Mouse (Mus musculus) lung, postnatal 0 days (tissue): ENCODE measurements around the gene Gskip. TPM values are rescaled to one million over a fixed set of nuclear protein-coding genes. Genes with fewer than 3 reads are reported as not detected.

Experiments
- ATAC-seq: fragments of 200-750 bp; cut with Nextera tagmentation; 2 replicates; pipeline ENCODE4 v1.8.0; 2017; ENCODE audit warnings: moderate library complexity
- DNase-seq: peaks from one replicate; pipeline ENCODE4 v3.0.0-alpha.2; 2016; ENCODE audit warnings: low spot score
- H3K27ac ChIP-seq: fragments of 300-500 bp; sonication (generic); 2 replicates; pipeline ENCODE4 v1.5.1; 2014; ENCODE audit warnings: antibody characterized with exemption, mild to moderate bottlenecking, low read length, mixed read lengths
- H3K27me3 ChIP-seq: fragments of 300-500 bp; sonication (generic); replicated peaks from 2 replicates; pipeline ENCODE4 v1.6.1; 2014; ENCODE audit warnings: low read length, mixed read lengths; ENCODE audit not compliant: insufficient read depth
- H3K36me3 ChIP-seq: fragments of 300-500 bp; sonication (generic); 2 replicates; pipeline ENCODE4 v1.6.1; 2014; ENCODE audit warnings: low read length, mixed read lengths; ENCODE audit not compliant: insufficient read depth
- H3K4me1 ChIP-seq: fragments of 300-500 bp; sonication (generic); 2 replicates; pipeline ENCODE4 v1.6.1; 2014; ENCODE audit warnings: antibody characterized with exemption, low read depth, low read length, mixed read lengths; ENCODE audit not compliant: insufficient read depth
- H3K4me2 ChIP-seq: fragments of 300-500 bp; sonication (generic); replicated peaks from 2 replicates; pipeline ENCODE4 v1.6.1; 2014; ENCODE audit warnings: low read depth, mild to moderate bottlenecking, low read length, moderate library complexity, mixed read lengths
- H3K4me3 ChIP-seq: fragments of 300-500 bp; sonication (generic); 2 replicates; pipeline ENCODE4 v1.5.1; 2014; ENCODE audit warnings: low read depth, low read length
- H3K9ac ChIP-seq: fragments of 300-500 bp; sonication (generic); replicated peaks from 2 replicates; pipeline ENCODE4 v1.6.1; 2014; ENCODE audit warnings: low read depth, mild to moderate bottlenecking
- H3K9me3 ChIP-seq: fragments of 300-500 bp; sonication (generic); 2 replicates; pipeline ENCODE4 v1.6.1; 2016; ENCODE audit warnings: low read length, mixed read lengths
- CTCF ChIP-seq: IDR thresholded peaks from 2 replicates; pipeline ENCODE4 v1.5.1; 2016; ENCODE audit warnings: antibody characterized with exemption, mild to moderate bottlenecking
- EP300 ChIP-seq: IDR thresholded peaks from 2 replicates; pipeline ENCODE4 v1.6.1; 2016; ENCODE audit warnings: antibody characterized with exemption, mild to moderate bottlenecking, control low read depth
- WGBS: fragments of 180-500 bp; shearing (Covaris S2); extraction: QIAGEN DNeasy Blood & Tissue Kit; methylation state at CpG from one replicate; pipeline ENCODE4 v1.1.7; 2014; 5-methylcytosine and 5-hydroxymethylcytosine counted together
- polyA plus RNA-seq: library from polyadenylated mRNA; unstranded; fragments of >200 nt; fragmentation: Nextera tagmentation; extraction: Ambion mirVana; gene quantifications from 2 replicates; pipeline ENCODE4 v1.2.1, GENCODE M21; 2015

The Gskip gene
- polyA plus RNA-seq, 1 experiment from 2014 or later = 27.7 TPM

- no peak for DNase-seq
- no peak for TF ChIP-seq EP300
- no peak for TF ChIP-seq CTCF
- WGBS = 75% methylated on average over 8 of the region's 8 CpGs
- Histone ChIP-seq H3K36me3 (no peaks in the 10 kb centered on the region), H3K9me3 (no peaks in the 10 kb centered on the region; the same call in 1 of the 2 replicates), H3K4me1 (no peaks in the 10 kb centered on the region), H3K4me3 (no peak overlapping the region), H3K27me3 (no peaks in the 10 kb centered on the region), H3K9ac (no peak overlapping the region), H3K27ac (no peak overlapping the region), H3K4me2 (no peak overlapping the region)
- no peak for ATAC-seq
Observed at GRCm38 (mm10) chr12:105739656-105740055, 55.0 kb downstream of the Gskip start.

DNA sequence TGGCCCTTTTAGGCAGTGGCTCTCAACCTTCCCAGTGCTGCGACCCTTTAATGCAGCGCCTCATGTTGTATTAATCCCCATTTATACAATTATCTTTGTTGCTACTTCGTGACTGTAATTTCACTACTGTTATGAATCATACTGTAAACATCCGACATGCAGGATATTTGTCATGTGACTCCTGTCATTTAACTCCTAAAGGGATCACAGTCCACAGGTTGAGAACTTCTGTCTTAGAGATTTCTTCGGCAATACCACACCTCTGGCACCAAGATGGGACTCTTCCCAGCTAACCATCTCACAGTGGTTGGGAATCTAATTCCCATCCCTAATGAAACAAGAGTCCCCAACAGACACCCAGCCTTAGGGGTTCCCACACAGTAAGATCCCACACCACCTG is 63.5 kb downstream of the Gskip start:
- no peak overlapping the region for H3K4me2 ChIP-seq
- no peaks in the 10 kb centered on the region for H3K4me1 ChIP-seq
- ATAC-seq = no peak
- no peak overlapping the region for H3K4me3 ChIP-seq
- H3K36me3 ChIP-seq = no peaks in the 10 kb centered on the region
- no peak overlapping the region for H3K9ac ChIP-seq
- no peaks in the 10 kb centered on the region; the same call in 1 of the 2 replicates for H3K9me3 ChIP-seq
- no peaks in the 10 kb centered on the region for H3K27me3 ChIP-seq
- H3K27ac ChIP-seq = no peak overlapping the region
- no peak for TF ChIP-seq CTCF
- no peak for TF ChIP-seq EP300
- WGBS = 58% methylated on average over 5 of the region's 5 CpGs
- no peak for DNase-seq

Other genes with a start within 250 kb of the Gskip start
- gene D430019H16Rik, start 231.0 kb upstream of the Gskip start, polyA plus RNA-seq = 0.54 and 0.67 TPM in 2 replicates
- gene Bdkrb2, start 121.6 kb upstream of the Gskip start, polyA plus RNA-seq = 2.1 and 2.5 TPM in 2 replicates
- gene Bdkrb1, start 81.7 kb upstream of the Gskip start, polyA plus RNA-seq = 0.26 and 0.37 TPM in 2 replicates
- 6.4 and 7.5 TPM in 2 replicates for gene Atg2b, start 382 bp downstream of the Gskip start, polyA plus RNA-seq
- 3.2 and 5.1 TPM in 2 replicates for gene Ak7, start 21.1 kb downstream of the Gskip start, polyA plus RNA-seq
- 102 and 116 TPM in 2 replicates for gene Papola, start 99.9 kb downstream of the Gskip start, polyA plus RNA-seq